Mouse (Mus musculus) lung, postnatal 25 days (tissue): ENCODE measurements around the gene Spred2.
"Not testable (repeated sequence)": the region's sequence is repeated elsewhere in the genome, so short reads cannot be mapped to it uniquely, and the experiment has no call there.

Source experiments
- DNase-seq: peaks from one replicate; pipeline ENCODE4 v3.0.0; 2022; ENCODE audit warnings: low spot score

Spred2 gene

GRCm38 (mm10) chr11:20059736-20060135 is 135.6 kb downstream of the Spred2 start:
- DNase-seq: no peak

- DNase-seq: not testable (repeated sequence)
Measured at GRCm38 (mm10) chr11:20062801-20063200, 138.6 kb downstream of the Spred2 start.

- not testable (repeated sequence) for DNase-seq
Measured at GRCm38 (mm10) chr11:20064086-20064485, 139.9 kb downstream of the Spred2 start.

GRCm38 (mm10) chr11:20064926-20065325 is 140.8 kb downstream of the Spred2 start:
- DNase-seq: no peak

- no peak for DNase-seq
Measured at GRCm38 (mm10) chr11:20066106-20066505, 141.9 kb downstream of the Spred2 start.

- peak; percentile 5 for DNase-seq
Measured at GRCm38 (mm10) chr11:20067521-20067920, 143.3 kb downstream of the Spred2 start.

GRCm38 (mm10) chr11:20068346-20069004 is 144.3 kb downstream of the Spred2 start:
- no peak for DNase-seq

GRCm38 (mm10) chr11:20072174-20072573 is 148.0 kb downstream of the Spred2 start:
- peak; percentile 47 for DNase-seq

GRCm38 (mm10) chr11:20072826-20073225 is 148.7 kb downstream of the Spred2 start:
- no peak for DNase-seq
